Mouse (Mus musculus) stomach, embryonic 15.5 days (tissue): Measurements from ENCODE around the gene Krtap4-2. TPM values are rescaled to one million over a fixed set of nuclear protein-coding genes. Genes with fewer than 3 reads are reported as not detected.
"Not testable (repeated sequence)": the region's sequence is repeated elsewhere in the genome, so short reads cannot be mapped to it uniquely, and the experiment has no call there.

Experiments used
- ATAC-seq: fragments of 200-750 bp; cut with Nextera tagmentation; 2 replicates; pipeline ENCODE4 v1.8.0; 2017; ENCODE audit warnings: low read depth, moderate number of reproducible peaks, moderate TSS enrichment; ENCODE audit not compliant: insufficient read depth, low FRiP score
- H3K27ac ChIP-seq: fragments of 300-500 bp; sonication (generic); 2 replicates; pipeline ENCODE4 v1.5.1; 2015; ENCODE audit warnings: mild to moderate bottlenecking, inconsistent platforms
- H3K27me3 ChIP-seq: fragments of 300-500 bp; sonication (generic); replicated peaks from 2 replicates; pipeline ENCODE4 v1.6.1; 2015; ENCODE audit warnings: inconsistent platforms
- H3K36me3 ChIP-seq: fragments of 300-500 bp; sonication (generic); 2 replicates; pipeline ENCODE4 v1.6.1; 2015; ENCODE audit warnings: inconsistent platforms
- H3K4me1 ChIP-seq: fragments of 300-500 bp; sonication (generic); 2 replicates; pipeline ENCODE4 v1.6.1; 2015; ENCODE audit warnings: inconsistent platforms
- H3K4me2 ChIP-seq: fragments of 300-500 bp; sonication (generic); 2 replicates; pipeline ENCODE4 v1.6.1; 2015; ENCODE audit warnings: mild to moderate bottlenecking, inconsistent platforms
- H3K4me3 ChIP-seq: fragments of 300-500 bp; sonication (generic); replicated peaks from 2 replicates; pipeline ENCODE4 v1.5.1; 2015; ENCODE audit warnings: inconsistent platforms
- H3K9ac ChIP-seq: fragments of 300-500 bp; sonication (generic); 2 replicates; pipeline ENCODE4 v1.6.1; 2015; ENCODE audit warnings: inconsistent platforms
- H3K9me3 ChIP-seq: fragments of 300-500 bp; sonication (generic); 2 replicates; pipeline ENCODE4 v1.6.1; 2016; ENCODE audit warnings: inconsistent platforms
- WGBS: fragments of 180-500 bp; shearing (Covaris S2); methylation state at CpG from one replicate; pipeline ENCODE4 v1.1.7; 2015; 5-methylcytosine and 5-hydroxymethylcytosine counted together
- polyA plus RNA-seq: library from polyadenylated mRNA; unstranded; fragments of >200 nt; fragmentation: Nextera tagmentation; extraction: Ambion mirVana; gene quantifications from 2 replicates; pipeline ENCODE4 v1.2.1, GENCODE M21; 2015

Krtap4-2 gene
- polyA plus RNA-seq, 1 experiment from 2014 or later: not detected

- H3K27me3 ChIP-seq: no peaks in the 10 kb centered on the region
- no peak overlapping the region for H3K4me3 ChIP-seq
- no peaks in the 10 kb centered on the region for H3K36me3 ChIP-seq
- no peak overlapping the region for H3K4me2 ChIP-seq
- ATAC-seq: no peak
- 74% methylated on average over 1 of the region's 1 CpGs for WGBS
- H3K4me1 ChIP-seq: no peaks in the 10 kb centered on the region
- H3K9me3 ChIP-seq: no peaks in the 10 kb centered on the region
- H3K27ac ChIP-seq: no peak overlapping the region
- no peak overlapping the region for H3K9ac ChIP-seq
Observed at GRCm38 (mm10) chr11:99637086-99637485, 2.2 kb upstream of the Krtap4-2 start.

- Histone ChIP-seq H3K36me3 (no peaks in the 10 kb centered on the region), H3K27ac (no peak overlapping the region), H3K9ac (no peak overlapping the region), H3K9me3 (no peaks in the 10 kb centered on the region), H3K4me3 (no peak overlapping the region), H3K4me2 (no peak overlapping the region), H3K4me1 (0 out of 2 replicates have a peak, but pooled peaks cover 3% of the 10 kb centered on the region), H3K27me3 (no peaks in the 10 kb centered on the region)
- 62% methylated on average over 2 of the region's 2 CpGs for WGBS
- no peak for ATAC-seq
Observed at GRCm38 (mm10) chr11:99633293-99633692, 1.6 kb downstream of the Krtap4-2 start.

GRCm38 (mm10) chr11:99630890-99631289 is 4.0 kb downstream of the Krtap4-2 start:
- H3K4me2 ChIP-seq: no peak overlapping the region
- H3K9ac ChIP-seq: no peak overlapping the region
- WGBS: 48% methylated on average over 3 of the region's 3 CpGs
- H3K27me3 ChIP-seq: no peaks in the 10 kb centered on the region
- no peaks in the 10 kb centered on the region for H3K9me3 ChIP-seq
- ATAC-seq: no peak
- H3K27ac ChIP-seq: no peak overlapping the region
- no peaks in the 10 kb centered on the region for H3K36me3 ChIP-seq
- 0 out of 2 replicates have a peak, but pooled peaks cover 3% of the 10 kb centered on the region for H3K4me1 ChIP-seq
- H3K4me3 ChIP-seq: no peak overlapping the region

- no peak within 1 kb of the TSS for H3K4me2 ChIP-seq
- H3K27ac ChIP-seq: no peak within 1 kb of the TSS
- H3K4me1 ChIP-seq: 0 out of 2 replicates have a peak, but pooled peaks cover 3% of the 10 kb centered on the region
- H3K36me3 ChIP-seq: no peaks in the 10 kb centered on the region
- ATAC-seq: no peak
- H3K9ac ChIP-seq: no peak within 1 kb of the TSS
- no peaks in the 10 kb centered on the region for H3K27me3 ChIP-seq
- H3K4me3 ChIP-seq: no peak within 1 kb of the TSS
- 78% methylated on average over 4 of the region's 4 CpGs for WGBS
- no peaks in the 10 kb centered on the region for H3K9me3 ChIP-seq
Observed at GRCm38 (mm10) chr11:99628138-99628537, 6.7 kb downstream of the Krtap4-2 start, which contains the start of gene Krtap4-1. Krtap4-1 (minus strand) TSS chr11:99628238.

GRCm38 (mm10) chr11:99620335-99620734 is 14.5 kb downstream of the Krtap4-2 start, which contains the start of gene Gm11562:
Gm11562 (minus strand) TSS chr11:99620435.
- Histone ChIP-seq H3K4me1 (no peaks in the 10 kb centered on the region), H3K4me3 (no peak within 1 kb of the TSS), H3K36me3 (no peaks in the 10 kb centered on the region), H3K9ac (no peak within 1 kb of the TSS), H3K4me2 (no peak within 1 kb of the TSS), H3K27me3 (no peaks in the 10 kb centered on the region), H3K27ac (no peak within 1 kb of the TSS), H3K9me3 (no peaks in the 10 kb centered on the region)
- 73% methylated on average over 2 of the region's 2 CpGs for WGBS
- ATAC-seq: no peak

GRCm38 (mm10) chr11:99614796-99615363 is 20.0 kb downstream of the Krtap4-2 start, which contains the start of gene Krtap2-4:
Krtap2-4 (minus strand) TSS chr11:99614846.
- Histone ChIP-seq H3K4me3 (no peak within 1 kb of the TSS), H3K27me3 (no peaks in the 10 kb centered on the region), H3K9me3 (no peaks in the 10 kb centered on the region), H3K4me2 (no peak within 1 kb of the TSS), H3K9ac (no peak within 1 kb of the TSS), H3K36me3 (no peaks in the 10 kb centered on the region), H3K27ac (no peak within 1 kb of the TSS), H3K4me1 (no peaks in the 10 kb centered on the region)
- no peak for ATAC-seq
- WGBS: 67% methylated on average over 3 of the region's 3 CpGs

- not testable (repeated sequence) for ATAC-seq, H3K9me3 ChIP-seq, H3K4me1 ChIP-seq, H3K27ac ChIP-seq, H3K4me3 ChIP-seq, H3K36me3 ChIP-seq, H3K9ac ChIP-seq, H3K27me3 ChIP-seq, H3K4me2 ChIP-seq
- 63% methylated on average over 1 of the region's 2 CpGs for WGBS
Observed at GRCm38 (mm10) chr11:99610089-99610488, 24.8 kb downstream of the Krtap4-2 start, which contains the start of gene Gm11937. Gm11937 (minus strand) TSS chr11:99610189.

- Histone ChIP-seq H3K9me3 (no peaks in the 10 kb centered on the region), H3K27me3 (no peaks in the 10 kb centered on the region), H3K36me3 (no peaks in the 10 kb centered on the region), H3K27ac (no peak overlapping the region), H3K4me1 (no peaks in the 10 kb centered on the region), H3K9ac (no peak overlapping the region), H3K4me2 (no peak overlapping the region), H3K4me3 (no peak overlapping the region)
- ATAC-seq: no peak
- WGBS: 63% methylated on average over 1 of the region's 1 CpGs
Observed at GRCm38 (mm10) chr11:99609126-99609525, 25.8 kb downstream of the Krtap4-2 start.

- H3K36me3 ChIP-seq, H3K9me3 ChIP-seq, H3K4me3 ChIP-seq, H3K9ac ChIP-seq, H3K4me2 ChIP-seq, H3K27ac ChIP-seq, H3K4me1 ChIP-seq, H3K27me3 ChIP-seq, ATAC-seq: not testable (repeated sequence)
- WGBS: 48% methylated on average over 1 of the region's 1 CpGs
Observed at GRCm38 (mm10) chr11:99603208-99603607, 31.7 kb downstream of the Krtap4-2 start, which contains the start of gene Gm11938. Gm11938 (minus strand) TSS chr11:99603308.

- ATAC-seq, H3K4me2 ChIP-seq, H3K4me3 ChIP-seq, H3K9ac ChIP-seq, H3K27me3 ChIP-seq, H3K4me1 ChIP-seq, H3K36me3 ChIP-seq, H3K9me3 ChIP-seq, H3K27ac ChIP-seq: not testable (repeated sequence)
- WGBS: 72% methylated on average over 6 of the region's 6 CpGs
Observed at GRCm38 (mm10) chr11:99597742-99598141, 37.1 kb downstream of the Krtap4-2 start, which contains the start of gene Krtap9-3. Krtap9-3 (minus strand) TSS chr11:99598105.

GRCm38 (mm10) chr11:99590981-99591380 is 43.9 kb downstream of the Krtap4-2 start, which contains the start of gene Krtap1-3:
Krtap1-3 (minus strand) TSS chr11:99591339.
- no peak within 1 kb of the TSS for H3K9ac ChIP-seq
- WGBS: 81% methylated on average over 6 of the region's 6 CpGs
- ATAC-seq: no peak
- no peak within 1 kb of the TSS for H3K4me2 ChIP-seq
- no peaks in the 10 kb centered on the region for H3K9me3 ChIP-seq
- H3K4me3 ChIP-seq: no peak within 1 kb of the TSS
- H3K36me3 ChIP-seq: no peaks in the 10 kb centered on the region
- H3K4me1 ChIP-seq: no peaks in the 10 kb centered on the region
- H3K27me3 ChIP-seq: no peaks in the 10 kb centered on the region
- H3K27ac ChIP-seq: no peak within 1 kb of the TSS

GRCm38 (mm10) chr11:99585096-99585495 is 49.8 kb downstream of the Krtap4-2 start:
- WGBS: 81% methylated on average over 7 of the region's 7 CpGs
- Histone ChIP-seq H3K36me3 (no peaks in the 10 kb centered on the region), H3K4me3 (no peak overlapping the region), H3K4me2 (no peak overlapping the region), H3K9me3 (no peaks in the 10 kb centered on the region), H3K9ac (no peak overlapping the region), H3K27me3 (no peaks in the 10 kb centered on the region), H3K27ac (no peak overlapping the region), H3K4me1 (no peaks in the 10 kb centered on the region)
- ATAC-seq: no peak
